Mouse (Mus musculus): ENCODE results near the gene Ar. TPM values are rescaled to one million over a fixed set of nuclear protein-coding genes. Genes with fewer than 3 reads are reported as not detected.

Ar gene
- total RNA-seq, 2 experiments from 2014 or later: 3.4 to 3.6 TPM

DNA sequence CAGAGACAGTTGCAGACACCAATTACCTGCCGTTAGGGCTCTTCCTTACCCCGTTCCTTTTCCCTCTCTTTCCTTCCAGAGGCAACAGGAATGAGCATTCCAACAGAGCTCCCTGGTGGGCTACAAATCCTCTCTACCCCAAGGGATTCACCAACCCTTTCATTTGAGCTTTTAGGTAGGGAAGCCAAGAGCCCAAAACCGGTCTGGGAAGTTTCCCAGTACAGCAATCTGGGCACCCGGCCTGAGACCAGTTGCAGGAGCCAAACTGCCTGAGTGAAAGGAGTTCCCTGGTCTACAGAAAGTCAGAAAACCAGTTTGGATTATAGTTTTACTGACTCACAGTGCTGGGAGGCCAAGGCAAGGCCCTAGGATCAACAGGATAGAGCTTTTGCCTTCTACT, 199.5 kb downstream of the Ar start:
- DNase-seq (ENCODE audit: extremely low spot score in 1 of 2, low spot score in 2 of 2): peak in 1 of 2 experiments; percentile 1

More for the DNA sequence above, 199.5 kb downstream of the Ar start:
- intact Hi-C loops (cut with DNase I): no loop called here

All from left cerebral cortex, postnatal 10 days (tissue).